Mouse (Mus musculus): ENCODE measurements around the gene Cul1. TPM values are rescaled to one million over a fixed set of nuclear protein-coding genes. Genes with fewer than 3 reads are reported as not detected.

The Cul1 gene
- polyA plus RNA-seq, 1 experiment = 26.3 TPM

GRCm38 (mm10) chr6:47447658-47448057 is 5.5 kb upstream of the Cul1 start:
- H3K27me3 ChIP-seq (ENCODE audit: control insufficient read depth, insufficient read depth, insufficient read length) = no peaks in the 10 kb centered on the region
- no peak for TF ChIP-seq MYOG (IDR thresholded peaks at IDR 0.05; ENCODE audit: control insufficient read depth, extremely low read depth, insufficient read length)
- TF ChIP-seq CEBPB (IDR thresholded peaks at IDR 0.05; ENCODE audit: low read depth) = no peak
- TF ChIP-seq CTCF (IDR thresholded peaks at IDR 0.05; ENCODE audit: control insufficient read depth, insufficient read depth, insufficient read length) = no peak
- no peak for TF ChIP-seq FOSL1 (IDR thresholded peaks at IDR 0.05; ENCODE audit: insufficient read depth, low read length, poor library complexity, severe bottlenecking)
- TF ChIP-seq MAX (IDR thresholded peaks at IDR 0.05) = no peak
- TF ChIP-seq USF1 (IDR thresholded peaks at IDR 0.05; ENCODE audit: low read depth) = no peak
- no peak for TF ChIP-seq MYOD1 (IDR thresholded peaks at IDR 0.05; ENCODE audit: control insufficient read depth, insufficient read length, low read depth)
- no peaks in the 10 kb centered on the region for H3K79me2 ChIP-seq (ENCODE audit: control insufficient read depth, insufficient read depth)
- H3ac ChIP-seq (ENCODE audit: control insufficient read depth, insufficient read length, low read depth) = no peak overlapping the region
- H3K79me3 ChIP-seq (ENCODE audit: low read depth) = no peaks in the 10 kb centered on the region
- no peak overlapping the region for H3K4me3 ChIP-seq (ENCODE audit: insufficient read depth, poor library complexity, severe bottlenecking)
- H3K36me3 ChIP-seq (ENCODE audit: control insufficient read depth, insufficient read depth) = no peaks in the 10 kb centered on the region

DNA sequence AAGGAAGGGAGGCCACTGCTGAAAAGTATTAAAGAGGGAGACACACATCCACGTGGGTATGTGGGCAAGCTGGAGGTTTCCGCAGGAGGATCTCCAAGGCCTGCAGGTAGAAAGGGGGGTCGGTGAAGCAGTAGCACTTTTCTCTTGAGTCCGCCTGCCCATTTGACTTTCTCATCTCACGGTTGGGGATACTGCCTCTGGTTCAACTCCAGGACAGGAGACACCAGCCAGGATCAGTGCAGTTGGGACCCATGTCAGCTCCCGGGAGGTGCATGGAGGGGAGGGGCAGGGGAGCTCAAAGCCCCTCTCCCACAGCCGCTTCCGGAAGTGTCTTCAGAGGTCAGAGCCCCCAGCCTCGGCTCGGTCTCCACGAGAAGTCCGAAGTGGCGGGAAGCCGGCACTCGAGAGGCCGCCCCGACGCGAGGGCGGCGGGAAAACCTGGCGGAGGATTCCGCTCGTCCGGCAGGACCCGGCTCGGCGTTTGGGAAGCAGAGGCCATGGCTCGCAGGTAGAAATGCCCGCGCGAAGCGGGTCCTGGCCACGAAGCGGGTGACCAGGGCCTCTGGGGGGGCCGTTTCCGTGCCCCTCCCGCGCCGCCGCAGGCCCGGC is 428 bp downstream of the Cul1 start:
- no peaks in the 10 kb centered on the region for H3K36me3 ChIP-seq (ENCODE audit: control insufficient read depth, insufficient read depth)
- H3K79me3 ChIP-seq (ENCODE audit: low read depth) = peaks cover 40% of the 10 kb centered on the region
- no peaks in the 10 kb centered on the region for H3K27me3 ChIP-seq (ENCODE audit: control insufficient read depth, insufficient read depth, insufficient read length)
- peak overlapping the region; percentile 94 for H3K4me3 ChIP-seq (ENCODE audit: insufficient read depth, poor library complexity, severe bottlenecking)
- TF ChIP-seq CTCF (IDR thresholded peaks at IDR 0.05; ENCODE audit: control insufficient read depth, insufficient read depth, insufficient read length) (no peak), USF1 (IDR thresholded peaks at IDR 0.05; ENCODE audit: low read depth) (no peak), MYOD1 (IDR thresholded peaks at IDR 0.05; ENCODE audit: control insufficient read depth, insufficient read length, low read depth) (no peak), MYOG (IDR thresholded peaks at IDR 0.05; ENCODE audit: control insufficient read depth, extremely low read depth, insufficient read length) (no peak), MAX (IDR thresholded peaks at IDR 0.05) (peak; percentile 46)
- peak overlapping the region; percentile 86 for H3ac ChIP-seq (ENCODE audit: control insufficient read depth, insufficient read length, low read depth)
- peaks cover 49% of the 10 kb centered on the region for H3K79me2 ChIP-seq (ENCODE audit: control insufficient read depth, insufficient read depth)

DNA sequence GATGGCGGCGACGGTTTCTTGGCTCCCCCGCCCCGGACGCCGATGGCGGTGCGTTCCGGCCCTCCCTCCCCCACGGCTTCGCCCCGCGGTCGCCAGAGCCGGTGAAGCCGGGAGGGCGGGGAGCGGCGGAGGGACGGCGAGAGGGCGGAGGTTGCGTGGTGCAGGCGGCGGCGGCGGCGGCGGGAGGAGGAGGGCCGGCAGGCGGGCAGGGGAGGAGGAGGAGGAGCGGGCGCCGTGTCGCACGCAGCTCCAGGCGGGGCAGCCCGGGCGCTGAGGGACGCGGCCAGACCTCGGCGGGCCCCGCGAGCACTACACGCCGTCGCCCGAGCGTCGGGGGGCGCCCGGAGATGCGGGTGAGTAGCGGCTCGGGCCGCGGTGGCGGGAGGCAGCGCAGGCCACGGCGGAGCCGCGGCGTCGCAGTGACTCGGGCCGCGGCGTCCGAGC is 955 bp downstream of the Cul1 start:
- peak overlapping the region; percentile 86 for H3ac ChIP-seq (ENCODE audit: control insufficient read depth, insufficient read length, low read depth)
- no peaks in the 10 kb centered on the region for H3K36me3 ChIP-seq (ENCODE audit: control insufficient read depth, insufficient read depth)
- peaks cover 54% of the 10 kb centered on the region for H3K79me2 ChIP-seq (ENCODE audit: control insufficient read depth, insufficient read depth)
- peaks cover 45% of the 10 kb centered on the region for H3K79me3 ChIP-seq (ENCODE audit: low read depth)
- no peak for TF ChIP-seq MYOG (IDR thresholded peaks at IDR 0.05; ENCODE audit: control insufficient read depth, extremely low read depth, insufficient read length)
- no peak for TF ChIP-seq USF1 (IDR thresholded peaks at IDR 0.05; ENCODE audit: low read depth)
- peak overlapping the region; percentile 94 for H3K4me3 ChIP-seq (ENCODE audit: insufficient read depth, poor library complexity, severe bottlenecking)
- no peaks in the 10 kb centered on the region for H3K27me3 ChIP-seq (ENCODE audit: control insufficient read depth, insufficient read depth, insufficient read length)

DNA sequence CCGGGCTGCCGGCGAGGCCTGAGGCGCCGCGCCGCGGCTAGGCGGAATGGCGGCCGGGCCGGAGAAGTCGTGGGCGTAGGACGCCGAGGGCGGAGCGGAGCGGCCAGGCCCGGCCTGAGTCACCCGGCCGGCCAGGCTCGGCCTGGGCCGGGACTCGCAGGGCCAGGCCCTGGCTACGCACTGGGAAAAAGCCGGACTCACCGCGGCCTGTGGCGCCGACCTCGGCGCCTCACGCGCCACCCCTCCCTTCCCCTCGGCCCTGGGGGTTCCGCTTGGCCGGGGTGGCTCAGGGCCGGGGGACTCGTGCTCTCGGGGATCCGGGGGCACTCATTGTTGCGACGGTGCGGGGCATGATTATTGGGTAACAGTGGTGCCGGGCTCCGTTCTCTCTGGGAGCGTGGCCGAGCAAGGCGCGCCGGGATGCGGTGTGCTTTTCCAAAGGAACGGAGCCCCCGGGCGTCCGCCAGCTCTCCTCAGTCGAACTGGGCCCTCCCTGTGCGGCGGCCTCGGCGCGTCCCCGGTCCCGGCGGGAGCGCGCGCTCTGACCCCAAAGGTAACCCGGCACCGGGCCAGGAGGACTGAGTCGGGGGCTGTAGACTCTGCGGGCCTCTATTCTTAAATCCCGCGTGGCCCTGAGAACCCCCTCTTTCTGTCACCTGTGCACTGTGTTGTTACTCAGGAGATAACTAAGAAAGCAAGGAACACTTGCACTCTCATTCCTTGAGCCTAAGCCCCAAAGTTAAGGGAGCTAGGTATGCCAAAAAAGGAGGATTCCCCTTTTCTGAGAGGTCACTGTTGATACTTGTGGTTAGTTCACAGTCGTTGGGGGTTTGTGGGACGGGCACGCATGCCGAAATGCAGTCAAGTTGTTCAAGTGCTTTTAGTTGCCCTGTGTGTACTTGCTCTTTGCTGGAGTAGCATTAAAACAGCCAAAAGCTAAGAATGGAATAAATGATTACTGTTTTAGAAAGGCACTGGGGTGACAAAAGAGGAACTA is 1.7 kb downstream of the Cul1 start:
- TF ChIP-seq CEBPB (IDR thresholded peaks at IDR 0.05; ENCODE audit: low read depth) (no peak), FOSL1 (IDR thresholded peaks at IDR 0.05; ENCODE audit: insufficient read depth, low read length, poor library complexity, severe bottlenecking) (no peak), CTCF (IDR thresholded peaks at IDR 0.05; ENCODE audit: control insufficient read depth, insufficient read depth, insufficient read length) (no peak), MYOD1 (IDR thresholded peaks at IDR 0.05; ENCODE audit: control insufficient read depth, insufficient read length, low read depth) (no peak), USF1 (IDR thresholded peaks at IDR 0.05; ENCODE audit: low read depth) (no peak), MYOG (IDR thresholded peaks at IDR 0.05; ENCODE audit: control insufficient read depth, extremely low read depth, insufficient read length) (no peak), MAX (IDR thresholded peaks at IDR 0.05) (no peak)

DNA sequence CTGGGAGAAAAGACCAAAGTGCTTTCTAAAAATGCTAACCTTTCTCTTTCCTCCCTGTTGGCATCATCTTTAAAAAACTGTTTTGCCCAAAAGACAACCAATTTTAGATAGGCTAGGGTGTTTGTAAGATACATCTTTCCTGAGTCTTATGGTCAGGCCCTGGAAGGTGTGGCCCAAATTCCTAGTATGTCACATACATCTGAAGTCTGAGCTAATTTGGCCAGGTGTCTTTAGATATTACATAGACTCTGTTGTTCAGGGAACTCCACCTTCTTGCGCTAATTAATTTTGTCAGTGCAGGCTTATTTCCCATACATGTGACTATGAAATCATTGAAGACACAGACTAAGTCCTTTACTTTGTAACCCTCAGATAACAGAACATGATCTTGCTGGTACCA is 2.6 kb downstream of the Cul1 start:
- H3K36me3 ChIP-seq (ENCODE audit: control insufficient read depth, insufficient read depth) = no peaks in the 10 kb centered on the region
- H3K79me3 ChIP-seq (ENCODE audit: low read depth) = peaks cover 62% of the 10 kb centered on the region
- no peaks in the 10 kb centered on the region for H3K27me3 ChIP-seq (ENCODE audit: control insufficient read depth, insufficient read depth, insufficient read length)
- no peak overlapping the region for H3ac ChIP-seq (ENCODE audit: control insufficient read depth, insufficient read length, low read depth)
- H3K4me3 ChIP-seq (ENCODE audit: insufficient read depth, poor library complexity, severe bottlenecking) = peak overlapping the region; percentile 94
- no peak for TF ChIP-seq MAX (IDR thresholded peaks at IDR 0.05)
- TF ChIP-seq CEBPB (IDR thresholded peaks at IDR 0.05; ENCODE audit: low read depth) = no peak
- TF ChIP-seq USF1 (IDR thresholded peaks at IDR 0.05; ENCODE audit: low read depth) = no peak
- TF ChIP-seq FOSL1 (IDR thresholded peaks at IDR 0.05; ENCODE audit: insufficient read depth, low read length, poor library complexity, severe bottlenecking) = no peak
- no peak for TF ChIP-seq CTCF (IDR thresholded peaks at IDR 0.05; ENCODE audit: control insufficient read depth, insufficient read depth, insufficient read length)
- no peak for TF ChIP-seq MYOG (IDR thresholded peaks at IDR 0.05; ENCODE audit: control insufficient read depth, extremely low read depth, insufficient read length)
- TF ChIP-seq MYOD1 (IDR thresholded peaks at IDR 0.05; ENCODE audit: control insufficient read depth, insufficient read length, low read depth) = no peak
- peaks cover 71% of the 10 kb centered on the region for H3K79me2 ChIP-seq (ENCODE audit: control insufficient read depth, insufficient read depth)

More for the DNA sequence above, 1.7 kb downstream of the Cul1 start:
- Histone ChIP-seq H3K36me3 (ENCODE audit: control insufficient read depth, insufficient read depth) (no peaks in the 10 kb centered on the region), H3K79me3 (ENCODE audit: low read depth) (peaks cover 52% of the 10 kb centered on the region), H3ac (ENCODE audit: control insufficient read depth, insufficient read length, low read depth) (peak overlapping the region; percentile 86), H3K4me3 (ENCODE audit: insufficient read depth, poor library complexity, severe bottlenecking) (peak overlapping the region; percentile 94), H3K79me2 (ENCODE audit: control insufficient read depth, insufficient read depth) (peaks cover 61% of the 10 kb centered on the region), H3K27me3 (ENCODE audit: control insufficient read depth, insufficient read depth, insufficient read length) (no peaks in the 10 kb centered on the region)

All from C2C12 (cell line).